Mouse (Mus musculus): Measurements from ENCODE around the gene Cox5b. TPM values are rescaled to one million over a fixed set of nuclear protein-coding genes. Genes with fewer than 3 reads are reported as not detected.
A peak's percentile ranks its signal among the peaks of the same experiment; 100 is the strongest.
"Not testable (repeated sequence)": the region's sequence is repeated elsewhere in the genome, so short reads cannot be mapped to it uniquely, and the experiment has no call there.

Gene Cox5b
- total RNA-seq (2021): 100 to 1,000 TPM; 841 to 851 TPM
- long read RNA-seq, experiment 1, transcript Cox5b-204 (4 exons, 865 nt): major isoform, 825 of 857 reads
- long read RNA-seq, experiment 1, partial matches to known transcripts: 25 of 857 reads
- long read RNA-seq, experiment 1, other reads (novel, unspliced or antisense): 7 of 857 reads
- long read RNA-seq, experiment 2, transcript Cox5b-204 (4 exons, 865 nt): major isoform, 443 of 462 reads
- long read RNA-seq, experiment 2, partial matches to known transcripts: 10 of 462 reads
- long read RNA-seq, experiment 2, other reads (novel, unspliced or antisense): 7 of 462 reads

DNA sequence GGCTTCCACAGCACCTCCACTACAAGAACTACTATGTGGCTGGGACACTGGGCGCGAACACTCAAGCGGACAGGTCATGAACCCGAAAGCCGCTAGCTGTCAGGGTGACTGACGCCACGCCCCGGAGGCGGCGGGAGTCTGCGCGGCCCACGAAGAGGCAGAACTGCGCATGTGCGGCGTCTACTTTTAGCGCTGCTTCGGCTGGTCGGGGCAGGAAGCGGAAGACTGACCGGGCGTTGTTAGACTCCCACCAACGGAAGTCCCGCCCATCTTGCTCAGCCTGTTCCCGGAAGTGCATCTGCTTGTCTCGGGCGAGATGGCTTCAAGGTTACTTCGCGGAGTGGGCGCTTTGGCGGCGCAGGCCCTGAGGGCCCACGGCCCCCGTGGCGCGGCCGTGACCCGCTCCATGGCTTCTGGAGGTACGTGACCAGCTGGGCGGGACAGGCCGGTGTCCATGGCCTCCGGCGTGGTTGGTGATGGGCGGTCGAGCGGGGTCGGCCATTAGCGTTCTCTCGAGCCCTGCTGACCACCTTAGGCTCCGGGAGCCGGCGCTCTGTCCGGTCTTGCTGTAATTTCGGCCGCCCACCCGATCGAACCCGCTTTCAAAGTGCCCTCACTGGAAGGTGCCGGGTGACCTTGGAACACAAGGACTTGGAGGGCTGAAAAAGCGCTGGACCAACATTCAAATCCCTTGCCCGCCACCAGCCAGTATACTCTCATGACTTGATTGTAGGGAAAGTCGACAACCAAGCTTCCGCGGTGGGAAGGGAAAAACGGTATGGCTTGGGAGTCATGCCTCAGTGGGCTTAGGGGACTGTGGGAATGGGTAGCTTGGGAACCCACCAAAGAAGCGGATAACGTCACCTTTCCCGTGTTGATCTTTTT, at the start of gene Cox5b:
Gene Cox5b (plus strand): TSS at position 179 of the 885 bp plus-strand sequence.
- DNase-seq: peak; percentile 97 to 98

DNA sequence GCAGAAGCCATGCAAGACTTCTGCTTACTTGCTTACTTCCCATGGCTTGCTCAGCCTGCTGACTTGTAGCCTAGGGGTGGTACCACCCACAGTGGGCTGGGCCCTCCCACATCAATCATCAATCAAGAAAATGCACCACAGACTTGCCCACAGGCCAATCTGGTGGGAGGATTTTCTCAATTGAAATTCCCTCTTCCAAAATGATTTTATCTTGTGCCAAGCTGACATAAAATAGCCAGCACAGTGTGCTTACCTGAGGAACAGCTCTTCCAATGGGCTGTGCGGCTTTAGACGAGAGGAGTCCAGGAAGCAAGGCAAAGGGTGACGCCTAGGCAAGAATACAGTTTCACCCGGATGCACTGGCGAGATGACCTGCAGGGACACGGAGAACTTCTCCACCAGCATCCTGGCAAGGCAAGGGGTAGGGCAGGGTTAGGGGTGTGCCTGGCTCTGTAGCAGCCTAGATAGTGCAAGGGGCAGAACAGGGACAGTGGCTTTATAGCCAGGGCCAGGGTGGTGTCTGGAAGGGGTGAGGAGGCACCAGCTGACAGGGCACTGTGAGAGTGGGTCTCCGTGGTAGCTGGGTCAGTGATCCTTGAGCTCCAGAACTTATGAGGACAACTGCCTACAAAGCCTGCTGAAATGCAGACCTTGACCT, 47.2 kb upstream of the Cox5b start:
- DNase-seq: no peak

DNA sequence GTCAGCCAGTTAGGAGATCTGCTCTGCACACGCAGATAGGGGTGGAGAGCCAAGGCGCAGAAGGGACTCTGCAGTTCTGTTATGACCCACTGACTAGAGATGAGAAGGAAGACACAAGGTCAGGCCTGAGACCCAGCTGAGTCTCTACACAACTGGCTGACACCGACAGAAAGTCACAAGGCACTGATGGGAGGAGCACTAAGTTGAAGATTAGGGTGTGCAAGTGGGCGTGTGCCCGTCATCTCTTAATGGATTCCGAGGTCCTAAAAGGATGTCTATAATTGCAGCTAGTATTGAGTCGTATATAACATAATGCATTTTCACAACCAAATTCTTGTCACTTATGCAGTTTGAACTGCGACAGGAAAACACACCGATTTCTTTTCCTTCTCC, 46.6 kb upstream of the Cox5b start:
- DNase-seq: no peak

DNA sequence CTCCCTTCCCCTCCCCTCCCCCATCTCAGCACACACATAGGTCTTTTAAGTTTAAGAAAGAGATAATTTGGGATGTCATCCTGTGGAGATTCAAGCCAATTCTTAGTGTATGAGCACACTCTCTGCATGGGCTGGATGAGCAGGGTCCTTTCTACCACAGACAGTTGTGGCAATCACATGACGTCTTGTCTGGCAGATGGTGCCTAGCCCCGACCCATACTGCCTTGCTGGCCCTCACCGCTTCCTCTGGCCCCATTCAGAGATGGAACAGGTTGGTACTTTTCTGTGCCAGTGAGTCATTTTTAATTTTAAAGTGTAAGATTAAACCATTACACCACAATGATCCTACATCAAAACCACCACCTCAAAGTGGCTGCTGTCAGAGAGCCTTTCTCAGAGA, 45.0 kb upstream of the Cox5b start:
- no peak for DNase-seq

DNA sequence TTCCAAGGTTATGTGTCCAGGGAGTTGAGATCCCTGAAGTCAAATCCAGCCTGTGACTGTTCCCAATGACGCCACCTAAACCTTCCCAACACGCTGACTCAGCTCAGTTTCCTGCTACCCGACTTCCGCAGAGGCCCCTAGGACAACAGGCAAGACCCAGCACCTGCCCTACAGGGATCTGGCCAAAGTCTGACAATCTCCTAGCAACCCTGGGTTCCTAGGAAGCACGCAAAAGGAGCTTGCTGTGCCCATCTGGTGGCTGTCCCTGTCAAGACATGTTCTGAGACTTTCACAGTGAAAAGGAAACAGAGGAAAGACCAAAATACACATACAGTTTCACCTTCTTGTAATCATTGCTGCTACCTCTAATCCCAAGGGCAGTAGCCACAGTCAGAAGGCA, 43.6 kb upstream of the Cox5b start:
- no peak for DNase-seq

DNA sequence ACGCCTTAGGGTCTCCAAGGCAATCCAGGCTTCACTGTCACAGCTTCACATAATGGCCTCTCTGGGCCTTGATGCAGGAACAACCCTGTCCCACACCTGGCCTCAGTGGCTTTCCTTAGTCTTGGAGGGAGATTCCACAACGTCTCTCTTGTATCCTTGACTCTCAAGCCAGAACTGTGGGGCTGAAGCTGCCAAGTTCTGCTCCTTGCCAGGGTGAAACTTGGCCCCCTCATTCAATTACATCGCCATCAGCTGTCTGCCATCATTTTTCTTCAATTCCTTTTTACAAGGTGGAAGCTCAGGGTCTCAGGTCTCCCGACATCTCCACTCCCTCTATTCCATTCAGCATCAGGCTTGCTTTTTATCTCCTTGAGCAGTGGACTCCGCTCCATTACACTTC, 36.2 kb upstream of the Cox5b start:
- no peak for DNase-seq

DNA sequence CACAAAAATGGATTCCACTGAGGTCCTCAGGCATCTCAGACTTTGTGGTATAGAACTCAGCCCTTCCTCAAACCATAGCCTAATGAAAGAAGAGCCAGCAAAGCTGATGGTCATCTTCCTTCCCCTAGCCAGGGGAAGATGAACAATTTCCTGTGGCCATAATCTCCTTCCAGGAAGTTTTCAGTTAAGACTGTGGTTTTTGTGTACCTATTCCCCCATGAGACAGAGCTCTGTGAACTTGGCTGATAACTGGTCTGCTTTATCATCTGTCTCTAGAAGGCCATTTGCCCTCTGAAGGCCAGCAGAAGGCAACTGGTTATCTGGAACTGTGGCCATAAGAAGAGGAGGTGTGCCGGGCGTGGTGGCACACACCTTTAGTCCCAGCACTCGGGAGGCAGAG, 35.0 kb upstream of the Cox5b start:
- DNase-seq: no peak

DNA sequence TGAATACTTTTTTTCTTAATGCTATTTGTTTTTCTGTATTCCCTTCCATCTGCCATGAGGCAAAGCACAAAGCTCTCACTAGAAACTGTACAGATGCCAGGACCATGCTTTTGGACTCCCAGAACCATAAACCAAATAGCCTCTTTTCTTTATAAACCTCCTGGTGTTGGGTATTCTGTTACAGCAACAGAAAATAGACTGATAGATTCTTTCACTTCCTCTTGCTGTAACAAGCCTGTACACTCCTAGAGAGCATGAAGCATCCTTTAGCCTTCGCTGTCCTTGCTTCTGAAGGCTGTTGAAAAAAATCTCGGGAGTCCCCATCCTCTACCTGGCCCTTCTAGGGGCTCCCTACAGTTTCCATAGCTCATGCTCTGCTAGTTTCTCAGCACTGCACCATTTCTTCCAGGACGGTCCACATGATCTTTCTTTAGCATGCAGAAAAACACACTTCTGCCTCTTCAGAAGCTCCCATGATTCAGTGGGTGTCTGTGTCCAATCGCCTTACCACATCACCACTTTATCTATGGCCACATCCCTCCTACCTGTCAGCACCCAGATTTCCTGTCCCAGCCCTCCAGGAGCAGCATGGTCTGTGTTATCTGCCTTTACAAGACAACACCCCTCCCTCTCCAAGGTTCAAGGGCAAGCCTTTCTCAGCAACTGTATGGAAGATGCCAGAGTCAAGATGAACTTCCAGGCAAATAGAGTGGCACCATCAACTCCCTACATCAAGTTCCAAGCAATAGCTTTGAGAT, 33.4 kb upstream of the Cox5b start:
- no peak for DNase-seq

DNA sequence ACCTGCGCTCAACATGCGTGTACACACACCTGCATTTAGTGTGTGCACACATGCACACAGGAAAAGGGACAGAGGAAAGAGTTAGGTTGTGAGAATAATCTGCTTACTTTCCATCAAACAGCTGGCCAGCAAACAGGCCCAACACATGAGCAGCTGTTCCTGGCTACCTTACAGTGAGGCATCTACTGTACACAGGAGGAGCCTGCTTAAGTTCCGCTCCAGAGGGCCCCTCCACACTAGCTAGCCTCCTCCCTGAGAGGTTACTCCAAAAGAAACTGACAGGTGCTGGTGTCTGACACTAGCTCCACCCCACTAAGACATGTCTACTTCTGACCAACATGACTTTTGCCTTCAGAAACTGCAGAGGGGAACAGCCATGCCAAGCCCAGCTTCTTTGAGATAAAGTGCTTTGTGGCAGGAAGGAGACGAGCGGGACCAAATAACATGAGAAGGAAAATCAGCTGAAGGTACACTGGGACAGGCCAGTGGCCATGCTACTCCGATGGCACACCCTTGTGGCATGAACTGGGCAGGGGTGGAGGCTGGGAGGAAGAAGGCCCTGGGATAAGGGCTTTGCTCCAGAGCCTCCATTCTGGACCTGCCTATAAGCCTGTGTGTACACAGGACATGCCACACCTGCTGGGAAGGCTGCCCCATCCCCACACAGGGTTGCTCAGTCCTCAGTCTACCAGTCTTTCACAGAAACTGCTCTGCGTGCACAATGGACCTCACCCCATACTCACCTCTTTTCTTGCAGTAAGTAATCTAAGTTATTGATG, 32.4 kb upstream of the Cox5b start:
- DNase-seq: no peak

DNA sequence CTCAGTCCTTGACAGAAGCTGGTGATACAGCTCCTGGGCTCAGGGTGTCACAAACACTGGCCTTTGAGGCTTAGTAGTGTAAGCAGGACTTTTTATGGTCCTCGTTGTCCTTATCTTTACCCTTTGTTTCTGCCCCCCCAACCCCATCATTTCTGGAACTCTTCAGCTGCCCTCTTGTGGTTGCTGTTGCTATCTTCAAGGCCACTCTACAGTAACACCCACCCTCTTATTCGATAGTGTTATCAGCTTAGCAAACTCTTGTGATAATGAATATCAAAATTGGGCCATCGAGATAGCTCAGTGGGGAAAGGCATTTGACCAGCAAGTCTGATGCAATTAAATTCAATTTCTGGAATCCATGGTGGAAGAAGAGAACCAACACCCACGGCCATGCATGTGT, 26.8 kb upstream of the Cox5b start:
- peak in 1 of 2 experiments; percentile 47 for DNase-seq

DNA sequence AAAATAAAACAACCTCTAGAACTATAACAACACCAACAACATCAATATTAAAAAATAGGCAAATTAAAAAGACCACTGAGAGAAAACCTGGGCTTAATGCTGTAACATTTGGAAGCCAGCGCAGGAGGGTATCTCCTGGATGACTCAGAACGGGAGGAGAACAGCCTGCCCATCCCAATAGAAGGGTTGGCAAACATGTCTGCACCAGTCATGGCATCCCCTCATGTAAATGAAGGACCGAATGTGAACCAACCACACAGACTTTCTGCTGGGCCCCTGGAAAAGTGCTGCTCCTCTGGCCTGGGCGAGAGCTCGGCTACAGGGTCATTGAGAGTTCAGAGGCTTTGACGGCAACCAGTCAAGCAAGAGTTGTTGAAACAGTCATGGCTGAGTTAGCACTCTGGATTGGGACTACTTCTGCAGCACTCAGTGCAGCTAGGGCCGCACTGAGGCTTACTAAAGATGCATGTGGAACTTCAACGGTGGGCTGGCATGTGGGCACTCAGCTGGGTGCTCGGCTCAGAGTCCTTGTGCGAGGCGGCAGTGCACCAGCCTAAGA, 26.0 kb upstream of the Cox5b start:
- DNase-seq: no peak

DNA sequence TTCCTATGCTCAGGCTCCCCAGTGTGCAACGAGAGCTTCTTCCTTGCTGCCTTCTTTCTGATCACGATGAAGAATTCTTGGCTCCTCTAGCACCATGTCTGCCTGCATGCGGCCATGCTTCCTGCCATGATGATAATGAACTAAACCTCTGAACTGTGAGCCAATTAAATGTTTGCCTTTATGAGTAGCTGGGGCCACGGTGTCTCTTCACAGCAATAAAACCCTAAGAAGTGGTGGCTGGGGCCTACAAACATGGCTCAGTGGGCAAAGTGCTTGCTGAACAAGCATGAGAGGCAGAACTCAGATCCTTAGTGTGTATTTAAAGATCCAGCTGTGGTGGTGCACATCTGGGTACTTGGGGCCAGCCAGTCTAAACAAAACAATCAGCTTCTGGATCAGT, 25.3 kb upstream of the Cox5b start:
- no peak for DNase-seq

DNA sequence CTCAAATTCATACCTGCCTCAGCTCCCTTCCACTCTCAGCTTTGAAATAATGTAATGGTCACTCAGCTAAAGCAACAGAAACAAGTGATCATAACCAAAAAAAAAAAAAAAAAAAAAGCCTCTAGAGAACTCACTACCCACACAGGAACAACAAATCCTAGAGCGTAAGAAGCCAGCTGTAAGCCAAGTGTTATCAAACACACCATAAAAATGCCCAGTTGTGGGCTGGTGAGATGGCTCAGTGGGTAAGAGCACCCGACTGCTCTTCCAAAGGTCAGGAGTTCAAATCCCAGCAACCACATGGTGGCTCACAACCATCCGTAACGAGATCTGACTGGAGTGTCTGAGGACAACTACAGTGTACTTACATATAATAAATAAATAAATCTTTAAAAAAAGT, 23.2 kb upstream of the Cox5b start:
- not testable (repeated sequence) for DNase-seq

DNA sequence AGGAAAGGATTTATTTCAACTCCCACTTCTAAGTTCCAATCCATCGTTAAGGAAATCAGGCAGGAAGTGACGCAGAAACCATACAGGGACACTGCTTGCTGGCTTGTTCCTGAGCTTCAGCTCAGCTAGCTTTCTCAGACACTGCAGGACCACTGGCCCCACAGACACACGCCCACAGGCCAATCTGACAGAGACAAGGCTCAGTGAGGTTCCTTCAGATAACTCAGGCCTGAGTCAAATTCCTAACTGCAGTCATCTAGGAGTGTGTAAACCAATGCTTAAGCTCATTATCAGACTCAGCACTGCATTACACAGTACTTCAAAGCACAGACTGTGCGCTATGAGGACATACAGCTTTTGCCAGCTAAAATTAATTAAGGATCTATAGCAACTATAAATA, 21.0 kb upstream of the Cox5b start:
- DNase-seq: no peak

DNA sequence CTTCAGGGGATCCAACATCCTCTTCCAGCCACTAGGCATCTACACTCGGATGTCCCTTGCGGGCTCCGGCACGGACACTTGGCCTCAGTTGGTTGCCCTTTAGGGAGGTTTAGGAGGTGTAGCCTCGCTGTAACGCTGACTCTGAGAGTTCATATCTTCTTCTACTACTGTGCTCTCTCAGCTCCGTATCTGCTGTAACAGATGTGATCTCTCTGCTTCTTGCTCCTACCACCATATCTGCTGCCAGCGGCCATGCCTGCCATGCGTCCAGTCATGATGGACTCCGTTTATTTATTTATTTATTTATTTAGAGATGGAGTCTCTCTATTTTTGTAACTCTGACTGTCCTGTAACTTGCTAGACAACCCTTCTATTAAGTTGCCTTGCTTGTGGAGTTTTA, 20.0 kb upstream of the Cox5b start:
- no peak for DNase-seq

DNA sequence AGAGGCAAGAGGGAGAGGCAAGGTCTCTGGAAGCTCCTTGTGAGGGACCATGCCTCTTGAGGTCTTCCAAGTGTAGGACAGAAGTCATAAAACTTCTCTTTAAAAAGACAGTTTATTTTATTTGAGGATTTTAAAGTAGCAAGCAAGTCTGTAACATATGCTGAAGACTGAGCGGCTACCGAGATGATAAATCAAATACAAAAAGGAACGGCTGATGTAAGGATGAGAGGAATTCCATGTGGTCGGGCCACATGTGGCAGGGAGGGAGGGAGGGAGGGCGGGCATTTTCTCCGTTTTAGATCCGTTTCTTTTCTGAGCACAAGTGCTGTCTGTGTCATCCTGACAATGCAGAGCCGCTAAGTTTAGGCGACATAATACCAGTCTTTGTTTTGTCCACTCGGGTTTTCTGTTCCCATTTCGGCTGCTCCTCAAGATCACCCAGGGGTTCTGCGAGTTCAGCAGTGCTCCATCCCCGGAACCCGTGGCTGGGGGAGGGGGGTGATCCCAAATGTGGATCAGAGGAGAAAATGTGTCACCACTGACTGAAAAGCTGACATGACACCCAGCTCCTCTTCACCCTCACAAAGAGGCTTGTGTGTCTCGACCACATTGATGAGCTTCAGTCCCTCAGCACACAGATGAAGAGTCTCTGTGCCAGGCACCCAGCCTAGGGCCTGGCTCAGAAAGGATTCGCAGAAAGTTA, 18.4 kb upstream of the Cox5b start:
- no peak for DNase-seq

DNA sequence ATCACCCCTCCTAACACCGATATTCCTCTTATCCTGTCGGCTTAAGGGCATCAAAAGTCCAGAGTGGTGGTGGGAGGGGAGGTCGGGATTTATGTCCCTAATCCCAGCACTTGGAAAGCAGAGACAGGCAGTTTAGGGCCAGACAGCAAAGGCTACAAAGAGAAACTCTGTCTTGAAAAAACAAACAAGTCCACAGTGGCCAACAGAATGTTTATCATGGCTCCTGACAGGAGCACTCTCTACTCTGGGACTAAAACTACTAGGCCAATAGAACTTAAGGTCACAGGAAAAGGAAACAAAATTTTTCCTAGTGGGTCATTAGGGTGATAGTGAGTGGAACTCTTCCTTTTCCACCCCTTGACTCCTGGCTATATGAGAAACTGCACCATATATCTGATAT, 16.3 kb upstream of the Cox5b start:
- DNase-seq: no peak

DNA sequence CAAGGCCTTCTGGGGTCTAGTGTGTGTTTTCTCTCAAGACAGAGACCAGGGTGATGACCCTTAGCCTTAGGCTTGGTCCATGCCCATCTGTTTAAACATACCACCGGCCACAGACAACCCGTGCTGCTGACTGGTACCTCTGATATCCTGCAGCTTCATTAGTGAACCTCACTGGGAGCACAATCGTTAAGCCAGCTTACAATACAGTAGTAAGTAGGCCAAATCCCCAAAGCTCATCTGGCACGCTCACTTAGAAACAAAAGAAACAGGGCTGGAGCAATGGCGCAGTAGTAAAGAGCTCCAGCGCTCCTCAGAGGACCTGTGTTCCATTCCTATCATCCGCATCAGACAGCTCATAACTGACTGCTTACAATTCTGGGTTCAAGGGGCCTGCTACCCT, 10.4 kb upstream of the Cox5b start:
- DNase-seq: no peak

DNA sequence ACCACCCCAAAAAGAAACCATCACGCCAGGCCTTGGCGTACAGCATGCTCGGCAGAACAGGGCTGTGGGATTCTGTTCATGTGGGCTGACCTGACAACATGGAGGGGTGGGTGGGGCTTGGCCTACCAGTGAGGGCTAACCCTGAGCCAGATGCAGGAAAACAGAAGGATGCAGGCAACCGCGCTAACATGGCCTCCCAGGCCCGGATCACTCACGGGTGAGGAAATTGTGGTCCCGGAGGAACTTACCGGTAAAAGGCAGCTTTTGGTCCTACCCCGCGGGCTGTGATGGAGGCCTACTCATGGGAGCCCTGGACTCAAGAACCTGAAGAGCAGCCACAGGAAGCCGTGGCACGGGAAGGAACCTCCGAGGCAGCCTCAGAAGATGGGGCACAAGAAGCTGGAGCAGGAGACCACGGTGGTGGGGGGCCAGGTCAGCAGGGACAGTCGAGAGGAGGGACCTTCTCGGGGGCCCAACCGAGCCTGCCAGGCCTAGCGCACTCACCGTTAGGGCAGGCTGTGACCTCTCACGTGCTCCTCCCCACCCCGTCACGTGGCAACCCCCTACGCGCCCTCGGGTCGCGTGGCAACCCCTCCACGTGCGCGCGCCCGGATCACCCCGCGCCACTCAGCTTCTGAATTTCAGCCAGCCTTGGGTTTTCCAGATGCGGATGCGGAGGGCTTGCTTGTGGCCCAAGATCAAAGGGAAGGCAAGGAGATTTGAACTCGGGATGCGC, 8.5 kb upstream of the Cox5b start, which contains the start of gene Fam178b:
Gene Fam178b (minus strand): TSS at position 564 of the 736 bp plus-strand sequence.
- no peak for DNase-seq

All from adrenal gland, postnatal 36 days (tissue).